Mouse (Mus musculus) bone marrow, adult 2 months (tissue): ENCODE data around the gene Tprg. TPM values are rescaled to one million over a fixed set of nuclear protein-coding genes. Genes with fewer than 3 reads are reported as not detected.

ENCODE experiments used
- H3K27ac ChIP-seq: fragments of 200-500 bp; 2 replicates; pipeline ENCODE4 v1.5.1; 2012; ENCODE audit warnings: low read depth, mild to moderate bottlenecking, control low read depth, inconsistent platforms, low read length; ENCODE audit not compliant: control insufficient read depth, poor library complexity, insufficient read depth
- H3K4me1 ChIP-seq: fragments of 200-500 bp; 2 replicates; pipeline ENCODE4 v1.6.1; 2011; ENCODE audit warnings: low read length; ENCODE audit not compliant: control insufficient read depth, insufficient read depth
- H3K4me3 ChIP-seq: fragments of 200-500 bp; replicated peaks from 2 replicates; pipeline ENCODE3; 2011; ENCODE audit warnings: mild to moderate bottlenecking, low read depth, low read length, control low read depth; ENCODE audit not compliant: control insufficient read depth
- CTCF ChIP-seq: fragments of 200-500 bp; IDR thresholded peaks from 2 replicates; pipeline ENCODE4 v1.5.1; 2011; ENCODE audit warnings: low read length, control low read depth; ENCODE audit not compliant: control insufficient read depth, insufficient read depth
- POLR2A ChIP-seq: fragments of 200-500 bp; IDR thresholded peaks from 2 replicates; pipeline ENCODE4 v1.6.1; 2011; ENCODE audit warnings: low read depth, mild to moderate bottlenecking, control low read depth, low read length, borderline replicate concordance; ENCODE audit not compliant: control insufficient read depth
- WGBS: fragments of 180-500 bp; shearing (Covaris S2); methylation state at CpG from one replicate; pipeline ENCODE4 v1.1.7; 2018; 5-methylcytosine and 5-hydroxymethylcytosine counted together
- polyA plus RNA-seq: library from polyadenylated mRNA; stranded (reverse); fragments of >200 nt; gene quantifications from 2 replicates; pipeline ENCODE4 v1.2.4, GENCODE M21; 2011; ENCODE audit warnings: low replicate concordance; ENCODE audit not compliant: missing spikeins, insufficient read depth, insufficient read length

Gene Tprg
- polyA plus RNA-seq, 1 experiment, result not detected

DNA sequence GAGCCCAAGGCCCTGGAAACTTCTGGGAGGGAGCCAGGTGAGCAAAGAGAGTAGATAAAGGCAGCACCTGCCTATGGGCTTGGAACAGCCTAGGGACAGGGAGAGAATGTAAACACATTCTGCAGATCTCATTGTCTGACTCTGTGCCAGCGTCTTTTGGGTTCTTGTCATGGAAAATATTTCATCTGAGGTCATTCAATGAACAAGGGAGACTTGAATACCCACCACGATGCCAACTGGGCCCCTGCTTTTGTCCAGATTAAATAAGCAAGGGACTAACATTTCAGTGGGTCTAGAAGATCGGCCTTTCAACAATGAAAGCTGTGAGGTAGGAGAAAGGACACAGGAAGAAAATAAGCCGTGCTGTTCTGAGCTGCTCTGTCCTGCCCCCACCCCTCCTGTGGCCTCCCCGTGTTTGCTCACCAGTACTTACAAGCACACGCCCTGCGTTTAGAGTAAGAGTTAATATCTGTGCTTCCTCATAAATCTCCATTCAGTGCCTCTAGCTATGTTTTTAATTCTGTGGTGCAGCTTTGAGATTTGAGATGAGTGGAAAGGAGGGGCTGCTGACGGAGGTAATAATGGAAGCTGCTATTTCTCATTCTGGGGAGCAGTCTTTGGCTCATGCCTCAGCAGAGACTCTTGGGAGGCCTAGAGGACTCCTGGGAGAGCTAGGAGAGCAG is 120.7 kb downstream of the Tprg start:
- Histone ChIP-seq H3K4me3 (no peak overlapping the region), H3K4me1 (peaks cover 2% of the 10 kb centered on the region; the same call in 1 of the 2 replicates), H3K27ac (no peak overlapping the region)
- no peak for TF ChIP-seq POLR2A
- TF ChIP-seq CTCF, result no peak
- WGBS, result 58% methylated on average over 8 of the region's 8 CpGs

DNA sequence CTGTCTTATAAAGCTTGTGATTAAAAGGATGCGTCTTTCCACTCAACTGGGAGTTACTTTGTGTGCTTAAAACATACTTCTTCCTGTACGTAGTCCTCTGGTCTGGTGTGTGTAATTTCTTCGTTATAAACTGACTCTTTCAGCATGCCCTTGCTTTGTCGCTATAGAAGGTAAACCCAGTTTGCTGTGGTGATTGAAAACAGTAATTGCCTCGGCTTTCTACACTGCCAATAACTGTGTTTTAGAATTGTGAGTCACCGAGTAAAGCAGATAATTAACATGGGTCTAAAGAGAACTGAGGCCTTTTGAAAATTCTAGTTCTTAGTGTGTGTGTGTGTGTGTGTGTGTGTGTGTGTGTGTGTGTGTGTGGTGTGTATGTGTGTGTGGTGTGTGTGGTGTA is 121.4 kb downstream of the Tprg start:
- no peak for TF ChIP-seq CTCF
- no peak for TF ChIP-seq POLR2A
- Histone ChIP-seq H3K27ac (no peak overlapping the region), H3K4me1 (peaks cover 2% of the 10 kb centered on the region; the same call in 1 of the 2 replicates), H3K4me3 (no peak overlapping the region)
- WGBS, result 81% methylated on average over 6 of the region's 6 CpGs

DNA sequence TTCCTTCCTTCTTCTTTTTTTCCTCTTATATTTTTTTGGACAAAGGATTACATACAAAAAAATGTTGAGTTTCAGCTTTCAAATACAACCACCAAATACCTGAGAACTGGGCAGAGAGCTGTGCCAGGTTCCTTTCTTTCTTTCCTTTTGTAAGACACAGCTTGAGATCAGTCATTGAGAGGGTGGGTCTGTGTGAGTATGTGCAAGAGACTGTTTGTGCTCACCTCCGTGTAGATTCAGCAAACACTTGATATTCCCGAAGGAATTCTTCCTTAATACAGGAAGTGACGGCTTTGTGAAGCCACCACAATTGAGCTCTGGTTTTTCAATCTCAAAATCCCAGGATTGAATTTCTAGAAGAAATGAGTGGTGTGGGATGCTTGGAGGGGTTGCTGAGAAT is 124.7 kb downstream of the Tprg start:
- 70% methylated on average over 3 of the region's 3 CpGs for WGBS
- TF ChIP-seq CTCF (no peak), POLR2A (no peak)
- no peak overlapping the region for H3K4me3 ChIP-seq
- H3K4me1 ChIP-seq, result no peaks in the 10 kb centered on the region
- H3K27ac ChIP-seq, result no peak overlapping the region

DNA sequence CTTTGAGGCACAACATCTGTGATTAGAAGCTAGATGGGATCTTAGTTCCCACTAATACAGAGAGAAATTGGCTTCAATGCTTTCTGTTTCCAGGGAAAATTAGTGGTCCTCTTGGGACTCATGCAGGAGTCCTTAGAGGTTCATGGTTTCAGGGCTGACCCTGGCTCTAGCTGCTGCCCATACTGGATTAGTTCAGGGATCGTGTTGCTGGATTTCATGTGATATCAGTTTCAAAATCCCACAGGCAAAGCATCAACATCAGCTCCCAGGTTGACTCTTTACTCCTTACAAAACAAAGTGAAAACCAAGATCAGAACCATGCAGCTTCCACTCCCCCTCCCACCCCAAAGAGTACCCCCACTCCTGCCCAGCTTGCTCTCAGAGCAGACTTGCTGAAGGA is 127.3 kb downstream of the Tprg start:
- Histone ChIP-seq H3K27ac (no peak overlapping the region), H3K4me1 (no peaks in the 10 kb centered on the region), H3K4me3 (no peak overlapping the region)
- TF ChIP-seq POLR2A (no peak), CTCF (no peak)
- 82% methylated on average over 1 of the region's 1 CpGs for WGBS

DNA sequence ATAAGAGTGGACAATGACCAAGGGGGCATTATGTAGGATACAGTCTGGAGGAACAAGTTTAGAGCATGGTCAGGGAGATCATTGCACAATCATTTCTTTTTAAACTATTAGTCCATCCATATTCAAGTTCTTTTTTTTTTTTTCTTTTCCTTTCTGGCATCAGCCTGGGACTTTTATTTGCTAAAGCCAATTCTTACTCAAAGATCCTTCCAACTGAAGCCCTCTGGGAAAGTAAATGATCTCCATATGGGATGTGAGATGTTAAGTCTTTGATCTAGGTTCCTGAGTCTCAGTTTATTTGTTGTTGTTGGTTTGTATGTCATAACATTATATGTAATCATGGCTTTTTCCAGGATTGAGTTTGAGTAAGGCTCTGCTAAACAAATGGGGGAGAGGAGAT is 128.6 kb downstream of the Tprg start:
- TF ChIP-seq POLR2A, result no peak
- no peak for TF ChIP-seq CTCF
- no peak overlapping the region for H3K4me3 ChIP-seq
- no peaks in the 10 kb centered on the region for H3K4me1 ChIP-seq
- H3K27ac ChIP-seq, result no peak overlapping the region

DNA sequence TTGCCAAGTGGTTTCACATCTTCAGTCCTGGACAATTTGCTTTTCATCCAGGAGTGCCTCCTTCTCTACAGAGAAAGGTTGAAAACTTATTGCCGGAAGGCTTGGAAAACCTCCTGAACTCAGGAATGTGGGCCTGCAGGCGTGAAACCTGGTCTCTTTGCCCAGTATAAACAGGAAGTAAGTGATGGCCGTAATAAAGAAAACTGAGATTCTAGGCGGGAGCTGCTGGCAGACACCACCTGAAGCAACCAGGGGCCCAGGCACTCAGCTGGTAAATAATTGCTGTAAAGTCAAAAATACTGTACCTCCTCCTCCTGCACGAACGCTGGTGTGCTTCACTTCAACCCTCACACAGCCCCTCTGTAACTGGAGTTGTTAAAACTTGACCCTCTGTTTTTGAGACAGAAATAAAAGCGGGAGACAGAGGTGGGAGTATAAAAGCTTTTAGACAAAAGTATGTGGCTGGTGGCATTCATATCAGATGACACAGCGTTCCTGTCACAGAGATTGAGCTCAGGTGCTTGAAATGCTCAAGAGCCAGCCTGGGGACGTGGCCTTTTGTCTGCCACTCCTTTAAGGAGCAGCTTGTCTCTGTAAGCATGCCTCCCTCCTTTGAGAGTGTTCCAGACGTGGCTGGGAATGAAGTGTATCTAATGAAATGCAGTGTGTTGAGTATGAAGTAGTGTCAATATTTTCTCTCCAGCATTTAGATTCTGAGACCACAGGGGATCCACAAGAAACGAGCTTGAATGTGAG is 131.4 kb downstream of the Tprg start:
- H3K27ac ChIP-seq, result no peak overlapping the region
- TF ChIP-seq CTCF, result no peak
- no peak for TF ChIP-seq POLR2A
- WGBS, result 69% methylated on average over 11 of the region's 11 CpGs
- H3K4me3 ChIP-seq, result no peak overlapping the region
- H3K4me1 ChIP-seq, result no peaks in the 10 kb centered on the region

DNA sequence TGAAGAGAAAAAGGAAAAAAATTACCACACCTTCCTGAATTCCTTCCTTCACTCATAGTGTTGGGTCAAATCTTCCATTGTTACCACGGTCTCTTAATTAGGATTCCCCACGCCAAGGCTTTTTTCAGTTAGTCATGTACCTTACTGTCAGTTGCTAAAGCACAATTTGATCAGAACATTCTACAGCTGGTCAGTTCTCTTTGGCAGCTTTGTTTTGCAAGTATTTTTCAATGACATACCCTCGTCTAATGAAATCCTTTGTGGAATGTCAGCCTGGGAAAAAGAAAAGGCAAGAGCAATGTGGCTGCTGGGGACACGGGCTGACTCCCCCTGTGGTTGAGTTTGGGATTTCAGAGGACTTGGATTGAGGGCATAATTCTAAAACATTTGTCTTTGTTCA is 136.4 kb downstream of the Tprg start:
- 74% methylated on average over 4 of the region's 4 CpGs for WGBS
- Histone ChIP-seq H3K4me1 (peaks cover 3% of the 10 kb centered on the region; the same call in 1 of the 2 replicates), H3K27ac (no peak overlapping the region), H3K4me3 (no peak overlapping the region)
- TF ChIP-seq POLR2A (no peak), CTCF (no peak)

GRCm38 (mm10) chr16:25424001-25424400 is 137.4 kb downstream of the Tprg start:
- Histone ChIP-seq H3K4me1 (peaks cover 3% of the 10 kb centered on the region; the same call in 1 of the 2 replicates), H3K4me3 (no peak overlapping the region), H3K27ac (no peak overlapping the region)
- WGBS, result 18% methylated on average over 4 of the region's 4 CpGs
- TF ChIP-seq CTCF (no peak), POLR2A (no peak)

DNA sequence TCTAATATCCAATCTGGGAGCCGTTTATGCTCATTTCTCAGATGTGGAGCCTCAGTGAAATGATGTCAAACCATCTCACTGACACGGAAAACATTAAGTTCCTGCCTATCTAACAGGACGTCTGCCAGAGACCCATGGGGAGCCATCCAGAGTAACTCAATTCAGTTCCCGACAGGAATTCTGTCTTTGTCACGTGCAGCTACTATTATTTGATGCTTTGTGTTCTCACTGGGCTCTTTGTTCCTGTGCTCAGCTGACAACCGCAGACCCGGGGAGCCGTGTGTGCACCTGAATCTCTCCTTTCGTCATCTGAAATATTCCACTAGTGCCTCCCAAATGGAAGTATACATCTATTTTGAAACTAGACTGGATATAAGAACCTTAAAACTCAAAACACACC is 138.3 kb downstream of the Tprg start:
- WGBS, result 72% methylated on average over 9 of the region's 9 CpGs
- no peak for TF ChIP-seq CTCF
- TF ChIP-seq POLR2A, result no peak

More for the DNA sequence above, 138.3 kb downstream of the Tprg start:
- Histone ChIP-seq H3K27ac (peak overlapping the region; percentile 33; the same call in 1 of the 2 replicates), H3K4me1 (peaks cover 3% of the 10 kb centered on the region; the same call in 1 of the 2 replicates), H3K4me3 (no peak overlapping the region)
